Mouse (Mus musculus) intestine, postnatal 0 days (tissue): ENCODE measurements around the gene Ang. TPM values are rescaled to one million over a fixed set of nuclear protein-coding genes. Genes with fewer than 3 reads are reported as not detected.

Experiments used
- ATAC-seq: fragments of 200-750 bp; cut with Nextera tagmentation; 2 replicates; pipeline ENCODE4 v1.8.0; 2017; ENCODE audit warnings: mild to moderate bottlenecking, moderate TSS enrichment, moderate library complexity
- H3K27ac ChIP-seq: fragments of 300-500 bp; sonication (generic); 2 replicates; pipeline ENCODE4 v1.5.1; 2014; ENCODE audit warnings: mild to moderate bottlenecking, low read depth, low read length, moderate library complexity
- H3K27me3 ChIP-seq: fragments of 300-500 bp; sonication (generic); replicated peaks from 2 replicates; pipeline ENCODE4 v1.6.1; 2014; ENCODE audit warnings: low read length, mixed read lengths; ENCODE audit not compliant: control insufficient read depth, insufficient read depth
- H3K36me3 ChIP-seq: fragments of 300-500 bp; sonication (generic); 2 replicates; pipeline ENCODE4 v1.6.1; 2014; ENCODE audit warnings: mild to moderate bottlenecking, moderate library complexity; ENCODE audit not compliant: control insufficient read depth, insufficient read depth
- H3K4me1 ChIP-seq: fragments of 300-500 bp; sonication (generic); replicated peaks from 2 replicates; pipeline ENCODE4 v1.6.1; 2014; ENCODE audit warnings: antibody characterized with exemption, low read length, mixed read lengths; ENCODE audit not compliant: control insufficient read depth, insufficient read depth
- H3K4me2 ChIP-seq: fragments of 300-500 bp; sonication (generic); replicated peaks from 2 replicates; pipeline ENCODE4 v1.6.1; 2014; ENCODE audit warnings: low read depth, mild to moderate bottlenecking, moderate library complexity
- H3K4me3 ChIP-seq: fragments of 300-500 bp; sonication (generic); 2 replicates; pipeline ENCODE4 v1.5.1; 2014; ENCODE audit warnings: low read depth, low read length
- H3K9ac ChIP-seq: fragments of 300-500 bp; sonication (generic); 2 replicates; pipeline ENCODE4 v1.6.1; 2014; ENCODE audit warnings: mild to moderate bottlenecking, low read depth, low read length
- H3K9me3 ChIP-seq: fragments of 300-500 bp; sonication (generic); 2 replicates; pipeline ENCODE4 v1.6.1; 2016; ENCODE audit warnings: mixed run types; ENCODE audit not compliant: control insufficient read depth
- CTCF ChIP-seq: sonication (generic); IDR thresholded peaks from 2 replicates; pipeline ENCODE4 v1.5.1; 2016; ENCODE audit warnings: low read depth, mild to moderate bottlenecking, control low read depth, antibody characterized with exemption, moderate library complexity
- WGBS: fragments of 180-500 bp; shearing (Covaris S2); extraction: QIAGEN DNeasy Blood & Tissue Kit; methylation state at CpG from one replicate; pipeline ENCODE4 v1.1.7; 2014; 5-methylcytosine and 5-hydroxymethylcytosine counted together
- polyA plus RNA-seq: library from polyadenylated mRNA; unstranded; fragments of >200 nt; fragmentation: Nextera tagmentation; extraction: Ambion mirVana; gene quantifications from 2 replicates; pipeline ENCODE4 v1.2.1, GENCODE M21; 2015

The Ang gene
- polyA plus RNA-seq, 1 experiment from 2014 or later = 114 TPM

DNA sequence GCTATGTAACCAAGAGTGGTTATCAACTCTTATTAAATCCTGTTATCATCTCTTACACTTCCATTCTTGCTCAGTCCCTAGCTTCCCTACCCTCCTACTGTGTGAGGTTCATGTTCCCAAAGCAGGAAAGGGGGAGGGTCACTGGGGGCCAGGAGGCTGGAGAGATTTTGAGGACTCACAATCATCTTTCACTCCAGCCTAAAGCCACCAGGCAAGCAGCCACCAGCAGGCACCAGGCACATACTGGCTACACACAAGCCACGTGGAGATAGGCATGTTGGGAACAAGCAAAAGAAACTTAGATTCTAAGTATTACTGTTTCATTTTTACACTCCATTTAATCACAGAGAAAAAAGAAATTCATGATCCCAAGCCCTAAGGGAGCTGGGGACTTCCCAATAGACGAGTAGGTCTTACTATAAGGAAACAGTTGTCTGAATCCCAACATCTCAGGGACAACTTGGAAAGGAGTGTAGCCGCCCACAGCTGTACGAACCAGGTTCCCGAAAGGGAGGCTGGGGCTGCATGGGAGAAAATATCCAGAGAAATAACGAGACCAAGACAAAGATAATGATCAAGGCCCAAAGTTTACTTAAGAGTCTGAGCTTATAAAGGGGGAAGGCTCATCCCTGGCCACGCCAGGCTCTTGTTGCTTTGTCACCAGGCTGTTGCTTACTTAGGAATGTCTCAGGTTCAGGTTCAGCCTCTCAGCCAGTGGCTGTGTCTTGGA is 40.3 kb downstream of the Ang start:
- H3K4me2 ChIP-seq = no peak overlapping the region
- H3K4me3 ChIP-seq = no peak overlapping the region
- H3K36me3 ChIP-seq = no peaks in the 10 kb centered on the region
- 75% methylated on average over 7 of the region's 7 CpGs for WGBS
- ATAC-seq = no peak
- H3K27me3 ChIP-seq = no peaks in the 10 kb centered on the region
- no peaks in the 10 kb centered on the region for H3K9me3 ChIP-seq
- no peak for TF ChIP-seq CTCF
- H3K4me1 ChIP-seq = no peaks in the 10 kb centered on the region
- H3K9ac ChIP-seq = no peak overlapping the region
- no peak overlapping the region for H3K27ac ChIP-seq

DNA sequence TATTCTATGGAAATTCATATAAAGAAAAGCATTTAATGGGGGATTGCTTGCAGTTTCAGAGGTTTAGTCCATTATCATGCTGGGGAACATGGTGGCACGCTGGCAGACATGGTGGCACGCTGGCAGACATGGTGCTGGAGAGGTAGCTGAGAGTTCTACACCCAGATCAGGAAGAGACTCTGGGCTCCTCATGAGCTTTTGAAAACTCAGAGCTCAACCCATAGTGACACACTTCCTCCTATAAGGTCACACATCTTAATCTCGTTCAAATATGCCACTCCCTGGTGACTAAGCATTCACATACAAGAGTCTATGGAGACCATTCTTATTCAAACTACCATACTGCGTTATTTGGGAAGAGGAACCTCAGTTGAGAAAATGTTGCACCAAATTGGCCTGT is 41.4 kb downstream of the Ang start:
- WGBS = 66% methylated on average over 4 of the region's 4 CpGs
- no peak for TF ChIP-seq CTCF
- H3K36me3 ChIP-seq = no peaks in the 10 kb centered on the region
- no peaks in the 10 kb centered on the region for H3K27me3 ChIP-seq
- no peak overlapping the region for H3K4me3 ChIP-seq
- H3K9ac ChIP-seq = no peak overlapping the region
- no peaks in the 10 kb centered on the region for H3K9me3 ChIP-seq
- H3K27ac ChIP-seq = no peak overlapping the region
- no peak overlapping the region for H3K4me2 ChIP-seq
- ATAC-seq = no peak; the same call in 1 of the 2 replicates
- H3K4me1 ChIP-seq = no peaks in the 10 kb centered on the region

GRCm38 (mm10) chr14:51140342-51140741 is 49.4 kb downstream of the Ang start:
- no peaks in the 10 kb centered on the region for H3K36me3 ChIP-seq
- H3K9ac ChIP-seq = no peak overlapping the region
- no peak overlapping the region for H3K4me2 ChIP-seq
- H3K4me1 ChIP-seq = no peaks in the 10 kb centered on the region
- no peak overlapping the region for H3K4me3 ChIP-seq
- no peaks in the 10 kb centered on the region for H3K27me3 ChIP-seq
- ATAC-seq = peak; percentile 45; the same call in 1 of the 2 replicates
- no peaks in the 10 kb centered on the region for H3K9me3 ChIP-seq
- no peak for TF ChIP-seq CTCF
- no peak overlapping the region for H3K27ac ChIP-seq
- 40% methylated on average over 2 of the region's 2 CpGs for WGBS

DNA sequence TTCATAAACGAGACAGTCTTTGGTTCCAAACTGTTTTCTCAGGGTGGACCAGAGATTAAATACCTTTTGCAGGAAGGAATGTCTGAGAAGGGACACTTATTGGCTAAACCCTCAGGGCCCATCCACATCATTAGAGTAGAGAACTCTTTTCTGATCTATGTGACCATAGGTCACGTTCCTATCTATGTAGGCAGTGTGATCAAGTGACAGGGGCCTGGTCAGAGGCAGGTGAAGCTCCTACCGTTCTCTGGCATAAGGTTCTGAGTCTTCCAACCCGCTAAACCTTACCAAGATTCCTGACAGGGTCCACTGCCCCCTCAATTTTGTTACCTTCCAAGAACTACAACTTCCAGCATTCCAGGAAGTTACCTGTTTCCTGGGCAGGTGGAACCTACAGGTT is 51.2 kb downstream of the Ang start:
- Histone ChIP-seq H3K36me3 (no peaks in the 10 kb centered on the region), H3K9me3 (no peaks in the 10 kb centered on the region), H3K4me2 (no peak overlapping the region), H3K4me3 (no peak overlapping the region), H3K27me3 (no peaks in the 10 kb centered on the region), H3K9ac (no peak overlapping the region), H3K4me1 (no peaks in the 10 kb centered on the region), H3K27ac (no peak overlapping the region)
- TF ChIP-seq CTCF = no peak
- no peak for ATAC-seq
- WGBS = 73% methylated on average over 4 of the region's 4 CpGs

- H3K4me1 ChIP-seq = 0 out of 2 replicates have a peak, but pooled peaks cover 2% of the 10 kb centered on the region
- H3K27me3 ChIP-seq = no peaks in the 10 kb centered on the region
- no peak overlapping the region for H3K4me2 ChIP-seq
- TF ChIP-seq CTCF = no peak
- WGBS = 76% methylated on average over 3 of the region's 3 CpGs
- H3K4me3 ChIP-seq = no peak overlapping the region
- H3K9ac ChIP-seq = no peak overlapping the region
- H3K36me3 ChIP-seq = no peaks in the 10 kb centered on the region
- no peak for ATAC-seq
- H3K27ac ChIP-seq = no peak overlapping the region
- no peaks in the 10 kb centered on the region for H3K9me3 ChIP-seq
These were observed 51.6 kb downstream of the Ang start for GRCm38 (mm10) chr14:51142568-51142967.

DNA sequence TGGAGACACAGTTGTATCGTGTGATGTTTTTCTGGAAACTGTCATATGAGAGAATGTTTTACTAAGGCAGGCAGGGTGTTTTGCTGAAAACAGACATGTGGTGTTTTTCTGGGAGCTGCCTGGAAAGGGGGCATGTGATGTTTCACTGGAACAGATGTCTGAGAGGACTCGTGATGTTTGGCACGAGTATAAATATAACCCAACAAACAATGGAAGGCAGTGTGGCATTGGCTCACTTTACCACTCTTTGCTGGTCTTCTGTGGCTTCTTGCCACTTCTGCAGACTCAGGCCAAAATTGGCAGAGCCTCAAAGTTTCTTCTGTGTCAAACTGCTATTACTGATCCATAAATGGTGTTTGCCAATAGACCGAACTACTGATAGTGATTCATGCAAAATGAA is 52.3 kb downstream of the Ang start:
- no peak overlapping the region for H3K4me2 ChIP-seq
- no peaks in the 10 kb centered on the region for H3K27me3 ChIP-seq
- 43% methylated on average over 4 of the region's 4 CpGs for WGBS
- ATAC-seq = no peak
- no peaks in the 10 kb centered on the region for H3K36me3 ChIP-seq
- H3K27ac ChIP-seq = no peak overlapping the region
- H3K4me3 ChIP-seq = no peak overlapping the region
- no peaks in the 10 kb centered on the region for H3K9me3 ChIP-seq
- H3K4me1 ChIP-seq = peaks cover 6% of the 10 kb centered on the region
- no peak for TF ChIP-seq CTCF
- no peak overlapping the region for H3K9ac ChIP-seq
